Mouse (Mus musculus) testis, adult 2 months (tissue): ENCODE measurements around the gene Smpd4. TPM values are rescaled to one million over a fixed set of nuclear protein-coding genes. Genes with fewer than 3 reads are reported as not detected.
A peak's percentile ranks its signal among the peaks of the same experiment; 100 is the strongest.

Source experiments
- H3K27ac ChIP-seq: fragments of 200-500 bp; 2 replicates; pipeline ENCODE4 v1.5.1; 2012; ENCODE audit warnings: low read depth, low read length; ENCODE audit not compliant: control insufficient read depth, insufficient read depth
- H3K27me3 ChIP-seq: fragments of 200-500 bp; 2 replicates; pipeline ENCODE4 v1.6.1; 2012; ENCODE audit warnings: mild to moderate bottlenecking, low read length, moderate library complexity; ENCODE audit not compliant: control insufficient read depth, insufficient read depth
- H3K36me3 ChIP-seq: fragments of 200-500 bp; 2 replicates; pipeline ENCODE4 v1.6.1; 2012; ENCODE audit warnings: mild to moderate bottlenecking, low read length; ENCODE audit not compliant: control insufficient read depth, insufficient read depth
- H3K4me1 ChIP-seq: fragments of 200-500 bp; 2 replicates; pipeline ENCODE4 v1.6.1; 2012; ENCODE audit warnings: low read length; ENCODE audit not compliant: control insufficient read depth, insufficient read depth
- H3K4me3 ChIP-seq: fragments of 200-500 bp; 2 replicates; pipeline ENCODE4 v1.5.1; 2012; ENCODE audit warnings: low read depth, mild to moderate bottlenecking, low read length, moderate library complexity, mixed read lengths; ENCODE audit not compliant: control insufficient read depth
- CTCF ChIP-seq: fragments of 200-500 bp; IDR thresholded peaks from 2 replicates; pipeline ENCODE4 v1.5.1; 2012; ENCODE audit warnings: low read depth, mild to moderate bottlenecking, inconsistent platforms, low read length, moderate library complexity; ENCODE audit not compliant: control insufficient read depth, insufficient read depth, insufficient replicate concordance
- POLR2A ChIP-seq: fragments of 200-500 bp; IDR thresholded peaks from 2 replicates; pipeline ENCODE4 v1.6.1; 2012; ENCODE audit warnings: low read depth, mild to moderate bottlenecking, inconsistent platforms, low read length, moderate library complexity; ENCODE audit not compliant: control insufficient read depth
- polyA plus RNA-seq: library from polyadenylated mRNA; depleted of rRNA; stranded (reverse); fragments of >200 nt; gene quantifications from 2 replicates; pipeline ENCODE4 v1.2.3, GENCODE M21; 2012

Smpd4 gene
- polyA plus RNA-seq, 1 experiment = 280 TPM

DNA sequence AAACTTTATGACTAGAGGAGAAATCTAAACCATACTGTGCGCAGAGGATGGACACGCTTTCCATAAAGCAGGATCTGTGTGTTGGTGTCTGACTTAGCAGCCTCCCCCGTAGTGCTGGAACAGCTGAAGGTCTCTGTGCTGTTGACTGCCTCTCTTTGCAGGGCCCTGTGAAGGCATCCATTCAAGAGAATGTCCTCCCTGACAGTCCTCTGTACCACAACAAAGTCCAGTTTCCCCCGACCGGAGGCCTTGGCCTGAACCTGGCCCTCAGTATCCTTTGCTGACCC is 7.1 kb downstream of the Smpd4 start:
- no peaks in the 10 kb centered on the region; the same call in none of the 2 replicates for H3K36me3 ChIP-seq
- no peak overlapping the region for H3K27ac ChIP-seq

DNA sequence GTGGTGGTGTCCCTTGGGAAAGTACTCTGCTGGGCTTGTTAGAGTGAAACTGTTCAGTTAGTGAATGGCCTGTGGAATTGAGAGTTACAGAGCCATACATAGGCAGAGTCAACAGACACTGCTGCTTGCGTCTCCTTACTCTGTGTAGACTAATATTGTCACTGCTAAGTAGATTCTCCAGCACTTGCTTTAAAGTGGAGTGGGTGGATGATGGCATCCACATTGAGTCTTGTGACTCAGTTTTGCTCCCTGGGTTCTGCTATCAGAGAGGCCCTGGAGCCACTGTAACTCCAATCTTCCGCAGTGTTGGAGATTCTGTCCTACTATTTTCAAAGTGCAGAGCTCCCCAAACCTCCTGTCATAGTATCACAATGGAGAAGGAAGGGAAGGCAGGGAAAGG is 13.4 kb downstream of the Smpd4 start:
- no peak overlapping the region for H3K4me3 ChIP-seq
- H3K4me1 ChIP-seq = no peaks in the 10 kb centered on the region
- no peaks in the 10 kb centered on the region for H3K27me3 ChIP-seq
- TF ChIP-seq CTCF = no peak
- TF ChIP-seq POLR2A = no peak
- no peak overlapping the region for H3K27ac ChIP-seq
- H3K36me3 ChIP-seq = no peaks in the 10 kb centered on the region; the same call in none of the 2 replicates

More for the DNA sequence above, 7.1 kb downstream of the Smpd4 start:
- TF ChIP-seq CTCF = no peak
- TF ChIP-seq POLR2A = no peak
- no peak overlapping the region for H3K4me3 ChIP-seq
- H3K4me1 ChIP-seq = no peaks in the 10 kb centered on the region
- H3K27me3 ChIP-seq = no peaks in the 10 kb centered on the region

DNA sequence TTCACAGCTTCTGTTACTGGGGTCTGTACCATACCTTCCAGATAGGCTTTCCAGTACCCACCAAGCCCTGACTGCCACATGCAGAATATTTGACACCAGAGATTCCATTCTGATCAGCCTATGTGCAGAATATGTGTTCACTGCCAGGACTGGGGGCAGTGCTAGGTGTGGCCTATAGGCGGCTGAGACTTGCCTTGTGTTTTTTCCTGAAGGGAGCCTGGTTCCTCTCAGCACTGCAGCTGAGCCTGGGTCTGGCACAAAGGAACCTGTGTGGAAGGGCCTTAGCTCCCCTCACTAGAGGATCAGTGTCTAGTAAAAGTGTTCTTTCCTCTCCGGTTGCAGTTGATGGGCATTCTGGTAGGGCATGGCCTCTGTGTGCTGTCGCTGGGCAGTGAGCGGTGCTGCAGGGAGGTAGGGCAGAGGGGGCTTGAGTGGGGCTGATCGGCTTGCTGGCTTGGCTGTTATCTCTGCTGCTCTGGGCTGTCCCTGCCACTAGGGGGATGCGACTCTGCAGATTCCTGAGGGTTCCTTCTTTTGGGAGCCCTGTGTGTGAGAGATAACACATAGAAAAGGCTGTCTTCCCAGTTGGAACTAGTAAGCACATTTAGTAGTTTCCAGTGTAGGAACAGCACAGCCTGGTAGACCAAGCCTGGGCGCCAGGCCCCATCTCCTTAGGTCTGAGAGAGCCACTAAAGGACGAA is 14.5 kb downstream of the Smpd4 start:
- H3K4me3 ChIP-seq = no peak overlapping the region
- no peak for TF ChIP-seq POLR2A
- peak; percentile 9; the same call in 1 of the 2 replicates for TF ChIP-seq CTCF
- no peaks in the 10 kb centered on the region; the same call in none of the 2 replicates for H3K36me3 ChIP-seq
- no peak overlapping the region for H3K27ac ChIP-seq
- no peaks in the 10 kb centered on the region for H3K4me1 ChIP-seq
- no peaks in the 10 kb centered on the region for H3K27me3 ChIP-seq

DNA sequence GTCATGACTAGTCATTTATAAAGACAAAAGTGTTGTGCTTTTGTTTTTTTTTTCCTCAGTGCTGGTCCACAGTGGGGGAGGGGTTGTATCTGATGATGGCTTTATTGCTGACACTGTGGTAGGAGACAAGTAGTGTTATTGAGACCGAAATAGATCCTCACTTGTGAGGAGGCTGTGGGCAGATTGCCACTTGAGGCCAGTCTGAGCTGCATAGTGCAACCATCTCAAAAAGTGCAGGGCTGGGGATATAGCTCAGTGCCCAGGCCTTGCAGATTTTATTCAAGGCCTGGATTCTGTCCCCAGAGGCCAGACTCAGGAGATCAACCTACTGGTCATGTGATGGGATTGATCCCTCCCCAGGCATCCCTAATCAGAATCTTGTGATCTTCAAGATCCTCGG is 17.8 kb downstream of the Smpd4 start:
- no peak overlapping the region for H3K4me3 ChIP-seq
- peaks cover 5% of the 10 kb centered on the region for H3K36me3 ChIP-seq

DNA sequence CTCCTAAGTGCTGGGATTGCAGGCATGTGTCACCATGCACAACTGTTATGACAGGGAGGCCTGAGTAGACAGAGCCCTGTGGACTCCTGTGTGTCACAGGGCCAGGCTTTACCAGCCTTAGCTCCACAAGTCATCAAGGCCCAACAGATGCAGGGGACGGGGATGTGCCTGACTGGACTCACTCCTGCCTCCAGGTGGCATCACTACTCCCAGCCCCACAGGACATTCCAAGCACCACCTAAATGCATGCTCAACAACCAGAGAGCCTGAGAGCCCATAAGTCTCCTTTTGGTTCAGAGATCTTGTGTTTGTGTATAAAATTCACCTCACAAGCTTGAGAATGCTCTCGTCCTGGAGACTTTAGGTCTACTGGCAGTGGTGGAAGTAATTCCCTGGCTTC is 18.5 kb downstream of the Smpd4 start:
- Histone ChIP-seq H3K4me1 (no peaks in the 10 kb centered on the region), H3K27ac (no peak overlapping the region), H3K36me3 (peaks cover 5% of the 10 kb centered on the region), H3K27me3 (no peaks in the 10 kb centered on the region), H3K4me3 (no peak overlapping the region)
- no peak for TF ChIP-seq POLR2A
- no peak for TF ChIP-seq CTCF

More for the DNA sequence above, 17.8 kb downstream of the Smpd4 start:
- TF ChIP-seq POLR2A (no peak), CTCF (no peak)
- H3K4me1 ChIP-seq = no peaks in the 10 kb centered on the region
- no peak overlapping the region for H3K27ac ChIP-seq
- H3K27me3 ChIP-seq = no peaks in the 10 kb centered on the region

DNA sequence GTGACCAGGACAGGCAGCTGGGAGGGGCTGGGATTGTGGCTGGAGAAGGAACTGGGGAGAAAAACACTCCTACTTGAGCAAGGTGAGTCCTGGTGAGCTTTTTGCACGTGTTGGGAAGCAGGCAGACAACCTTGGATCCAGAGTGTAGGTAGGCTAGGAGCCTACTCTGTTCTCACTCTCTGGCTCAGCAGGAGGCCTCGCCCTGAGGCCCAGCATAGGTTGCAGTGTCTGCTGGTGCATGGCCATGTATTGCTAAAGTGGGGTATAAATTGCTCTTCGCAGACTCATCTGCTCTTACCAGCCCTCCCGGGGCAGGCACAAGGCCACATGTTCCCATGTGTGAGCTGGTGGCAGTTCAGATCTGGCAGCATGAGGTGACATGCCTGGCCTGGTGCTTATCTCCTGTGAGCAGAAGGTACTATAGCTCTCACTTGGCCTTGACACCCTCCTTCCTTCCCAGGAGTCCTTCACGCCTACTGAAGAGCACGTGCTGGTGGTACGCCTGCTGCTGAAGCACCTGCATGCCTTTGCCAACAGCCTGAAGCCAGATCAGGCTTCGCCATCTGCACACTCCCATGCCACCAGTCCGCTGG is 19.0 kb downstream of the Smpd4 start:
- no peaks in the 10 kb centered on the region for H3K4me1 ChIP-seq
- no peaks in the 10 kb centered on the region for H3K27me3 ChIP-seq
- no peak overlapping the region for H3K4me3 ChIP-seq
- H3K36me3 ChIP-seq = peaks cover 5% of the 10 kb centered on the region
- TF ChIP-seq CTCF = no peak
- no peak for TF ChIP-seq POLR2A
- no peak overlapping the region for H3K27ac ChIP-seq

DNA sequence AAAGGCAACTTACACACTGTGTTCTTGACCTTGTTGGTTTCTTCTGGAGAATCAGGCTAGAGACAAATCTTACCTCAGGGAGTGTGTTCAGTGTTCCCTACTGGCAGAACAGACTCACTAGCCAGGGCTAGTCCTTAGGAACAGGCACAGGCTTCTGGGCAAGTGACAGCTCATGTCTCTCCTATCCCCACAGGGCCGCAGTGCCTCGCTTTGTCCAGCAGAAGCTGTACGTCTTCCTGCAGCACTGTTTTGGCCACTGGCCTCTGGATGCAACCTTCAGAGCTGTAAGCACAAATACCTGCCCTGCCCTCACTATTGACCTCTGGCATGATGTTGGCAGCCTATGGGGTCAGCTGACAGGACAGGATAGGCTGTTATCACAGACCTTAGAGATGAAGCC is 19.9 kb downstream of the Smpd4 start:
- Histone ChIP-seq H3K27ac (no peak overlapping the region), H3K4me3 (no peak overlapping the region), H3K27me3 (no peaks in the 10 kb centered on the region), H3K4me1 (no peaks in the 10 kb centered on the region), H3K36me3 (peaks cover 5% of the 10 kb centered on the region)
- TF ChIP-seq CTCF (no peak), POLR2A (no peak)

DNA sequence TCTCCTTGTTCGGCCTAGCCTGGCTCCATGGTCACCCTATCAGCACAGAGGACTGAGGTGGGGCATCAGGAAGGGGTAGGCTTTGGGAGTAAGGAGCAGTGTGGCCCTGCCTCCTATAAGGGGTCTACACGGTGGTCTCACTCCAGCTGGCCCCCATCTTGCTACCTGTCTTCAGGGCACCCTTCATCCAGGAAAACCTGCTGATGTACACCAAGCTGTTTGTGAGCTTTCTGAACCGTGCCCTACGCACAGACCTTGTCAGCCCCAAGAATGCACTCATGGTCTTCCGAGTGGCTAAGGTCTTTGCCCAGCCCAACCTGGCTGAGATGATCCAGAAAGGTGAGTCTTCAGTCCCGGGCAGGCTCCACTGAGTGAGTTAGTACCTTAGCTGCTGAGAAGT is 20.8 kb downstream of the Smpd4 start:
- Histone ChIP-seq H3K27me3 (no peaks in the 10 kb centered on the region), H3K27ac (no peak overlapping the region), H3K36me3 (peaks cover 5% of the 10 kb centered on the region), H3K4me3 (no peak overlapping the region), H3K4me1 (no peaks in the 10 kb centered on the region)
- TF ChIP-seq CTCF = no peak
- no peak for TF ChIP-seq POLR2A
